In genomic region chr11:69125041-69125851, GRCm38 (mm10) we compare ENCODE assay signal across 9 mouse cellular contexts. TPM values are rescaled to one million over a fixed set of nuclear protein-coding genes. Genes with fewer than 3 reads are reported as not detected.
A peak's percentile ranks its signal among the peaks of the same experiment; 100 is the strongest.
DNase-seq lines count a peak whose midpoint lies in the region; ATAC-seq and TF ChIP-seq lines count a peak whose summit lies in the region.
"Had no signal": no experiment of that assay in that cellular context is flagged by ENCODE, and none has a peak within 500 bp of the region (broad histone marks: within the 10 kb centered on the region; RNA-seq: fewer than 3 reads in every experiment).

No protein-coding gene starts in this region.

- H3K9ac ChIP-seq in liver, postnatal 0 days (replicated peaks) = peak overlapping the region; percentile 64
- peak overlapping the region; percentile 48 for H3K9ac ChIP-seq in neural tube, embryonic 14.5 days (replicated peaks; ENCODE audit: low read depth, low read length)

- H3K4me2 ChIP-seq in liver, postnatal 0 days (ENCODE audit: low read depth, low read length) = peak overlapping the region; percentile 97
- H3K4me2 ChIP-seq in neural tube, embryonic 14.5 days (ENCODE audit: low read depth, low read length) = peak overlapping the region; percentile 74

- peak overlapping the region; percentile 61 for H3K4me3 ChIP-seq in liver, postnatal 0 days (ENCODE audit: low read depth, low read length)
- H3K4me3 ChIP-seq in neural tube, embryonic 14.5 days (ENCODE audit: low read depth, low read length) = peak overlapping the region; percentile 45

- intact Hi-C loops in heart, postnatal 10 days (cut with DNase I) = loop anchor here (1.0 to 5.0 kb wide), 2 partner anchors 25 to 247 kb away; no protein-coding TSS in a partner anchor

- peak overlapping the region; percentile 23; the same call in 1 of the 2 replicates for H3K27ac ChIP-seq in liver, postnatal 0 days (ENCODE audit: low read depth)
- H3K27ac ChIP-seq in neural tube, embryonic 14.5 days (ENCODE audit: low read depth, low read length) = peak overlapping the region; percentile 52

- peak; percentile 67 for TF ChIP-seq CTCF in liver, postnatal 0 days (IDR thresholded peaks at IDR 0.05; ENCODE audit: low read depth)

- DNase-seq in CD8-positive naive resting alpha-beta T cell, adult 2 months (ENCODE audit: low read depth in 2 of 2, low spot score in 2 of 2) = peak; percentile 82 to 83
- DNase-seq in brain, embryonic 18.5 days (ENCODE audit: low read depth, low spot score) = peak; percentile 81
- DNase-seq in heart, postnatal 10 days = peak; percentile 87 to 88
- peak; percentile 80 to 89 for DNase-seq in kidney, postnatal 4 days
- DNase-seq in liver, postnatal 0 days = peak; percentile 81
- peak; percentile 81 for DNase-seq in testis, postnatal 14 days (ENCODE audit: low spot score)

- WGBS in liver, postnatal 0 days (ENCODE audit: insufficient replicate concordance) = 1% methylated on average over 24 of the region's 24 CpGs
- under 1% methylated on average over 24 of the region's 24 CpGs for WGBS in neural tube, embryonic 14.5 days

- no peak for TF ChIP-seq EP300 in liver, postnatal 0 days (IDR thresholded peaks at IDR 0.05; ENCODE audit: low read depth)

- peak; percentile 51 for ATAC-seq in erythroid progenitor cell, adult 5-6 weeks (replicated peaks; ENCODE audit: low FRiP score, poor library complexity, severe bottlenecking)
- peak; percentile 51 for ATAC-seq in liver, postnatal 0 days
- peak; percentile 63 for ATAC-seq in neural tube, embryonic 14.5 days (ENCODE audit: low read depth)

- H3K4me1 ChIP-seq in liver, postnatal 0 days (ENCODE audit: insufficient read depth) = peaks cover 42% of the 10 kb centered on the region
- peaks cover 8% of the 10 kb centered on the region; the same call in 1 of the 2 replicates for H3K4me1 ChIP-seq in neural tube, embryonic 14.5 days (ENCODE audit: control insufficient read depth, insufficient read depth, low read length)

- H3K9me3 ChIP-seq in liver, postnatal 0 days (ENCODE audit: low read length) = no peaks in the 10 kb centered on the region
- H3K9me3 ChIP-seq in neural tube, embryonic 14.5 days (ENCODE audit: control insufficient read depth, low read length) = no peaks in the 10 kb centered on the region

- H3K36me3 ChIP-seq in liver, postnatal 0 days (replicated peaks; ENCODE audit: insufficient read depth, low read length) = no peaks in the 10 kb centered on the region
- no peaks in the 10 kb centered on the region for H3K36me3 ChIP-seq in neural tube, embryonic 14.5 days (ENCODE audit: control insufficient read depth, insufficient read depth, low read length)

- peaks cover 17% of the 10 kb centered on the region for H3K27me3 ChIP-seq in liver, postnatal 0 days (ENCODE audit: insufficient read depth, low read length)
- H3K27me3 ChIP-seq in neural tube, embryonic 14.5 days (ENCODE audit: control insufficient read depth, insufficient read depth, low read length) = peaks cover 9% of the 10 kb centered on the region; the same call in 1 of the 2 replicates

RNA-seq across cellular contexts. Expression of gene Aloxe3, which starts 0.5 kb away (rescaled TPM):
- total RNA-seq in erythroid progenitor cell, adult 5-6 weeks (2015; ENCODE audit: low replicate concordance) = not detected in 2 replicates
- 3.1 TPM in 1 of 2 replicates, not detected in the other for total RNA-seq in erythroid progenitor cell, adult 5-6 weeks (2017; ENCODE audit: low replicate concordance)
- total RNA-seq in heart, postnatal 10 days (2021) = not detected
- 0.14 and 0.18 TPM in 2 replicates for polyA plus RNA-seq in liver, postnatal 0 days (2015; fragmentation: Nextera tagmentation; extraction: Ambion mirVana)
- 2.2 and 5.0 TPM in 2 replicates for polyA plus RNA-seq in neural tube, embryonic 14.5 days (2014; fragmentation: Nextera tagmentation; extraction: Ambion mirVana)

RNA-seq across cellular contexts. Expression of gene 9130213A22Rik, which starts 2.9 kb away (rescaled TPM):
- total RNA-seq in erythroid progenitor cell, adult 5-6 weeks (2015; ENCODE audit: low replicate concordance) = not detected in 2 replicates
- total RNA-seq in erythroid progenitor cell, adult 5-6 weeks (2017; ENCODE audit: low replicate concordance) = not detected in 2 replicates
- total RNA-seq in heart, postnatal 10 days (2021) = under 1 TPM; 0.42 to 0.60 TPM
- 0.06 and 0.07 TPM in 2 replicates for polyA plus RNA-seq in liver, postnatal 0 days (2015; fragmentation: Nextera tagmentation; extraction: Ambion mirVana)
- 0.33 and 0.48 TPM in 2 replicates for polyA plus RNA-seq in neural tube, embryonic 14.5 days (2014; fragmentation: Nextera tagmentation; extraction: Ambion mirVana)

RNA-seq across cellular contexts. Expression of gene Hes7, which starts 5.0 kb away (rescaled TPM):
- total RNA-seq in erythroid progenitor cell, adult 5-6 weeks (2015; ENCODE audit: low replicate concordance) = not detected in 2 replicates
- not detected in 2 replicates for total RNA-seq in erythroid progenitor cell, adult 5-6 weeks (2017; ENCODE audit: low replicate concordance)
- under 1 TPM; 0.17 to 0.34 TPM for total RNA-seq in heart, postnatal 10 days (2021)
- polyA plus RNA-seq in liver, postnatal 0 days (2015; fragmentation: Nextera tagmentation; extraction: Ambion mirVana) = 0.07 and 0.15 TPM in 2 replicates
- polyA plus RNA-seq in neural tube, embryonic 14.5 days (2014; fragmentation: Nextera tagmentation; extraction: Ambion mirVana) = 0.43 and 0.52 TPM in 2 replicates

RNA-seq across cellular contexts. Expression of gene Per1, which starts 30.2 kb away (rescaled TPM):
- 3.4 and 3.6 TPM in 2 replicates for total RNA-seq in erythroid progenitor cell, adult 5-6 weeks (2015; ENCODE audit: low replicate concordance)
- total RNA-seq in erythroid progenitor cell, adult 5-6 weeks (2017; ENCODE audit: low replicate concordance) = 3.3 and 7.6 TPM in 2 replicates
- total RNA-seq in heart, postnatal 10 days (2021) = 100 to 1,000 TPM in 1 of 2 experiments, 10 to 100 TPM in 1; 61.4 to 101 TPM
- polyA plus RNA-seq in liver, postnatal 0 days (2015; fragmentation: Nextera tagmentation; extraction: Ambion mirVana) = 3.0 and 8.2 TPM in 2 replicates
- polyA plus RNA-seq in neural tube, embryonic 14.5 days (2014; fragmentation: Nextera tagmentation; extraction: Ambion mirVana) = 6.5 and 9.4 TPM in 2 replicates

RNA-seq across cellular contexts. Expression of gene Alox12b, which starts 31.5 kb away (rescaled TPM):
- not detected in 2 replicates for total RNA-seq in erythroid progenitor cell, adult 5-6 weeks (2015; ENCODE audit: low replicate concordance)
- not detected in 2 replicates for total RNA-seq in erythroid progenitor cell, adult 5-6 weeks (2017; ENCODE audit: low replicate concordance)
- total RNA-seq in heart, postnatal 10 days (2021) = not detected
- polyA plus RNA-seq in liver, postnatal 0 days (2015; fragmentation: Nextera tagmentation; extraction: Ambion mirVana) = not detected in 2 replicates
- 0.43 and 0.67 TPM in 2 replicates for polyA plus RNA-seq in neural tube, embryonic 14.5 days (2014; fragmentation: Nextera tagmentation; extraction: Ambion mirVana)
- polyA plus RNA-seq: gonadal fat pad, adult 2 months had no signal

Comparison
In these comparisons a context has a peak if more than half of its experiments do, and no peak if none do; other contexts are left out.
1. Peak in every context shown above with its lines: DNase-seq, ATAC-seq, H3K4me3 ChIP-seq and H3K27ac ChIP-seq.